Mouse (Mus musculus): Measurements from ENCODE around the gene Plxna1. TPM values are rescaled to one million over a fixed set of nuclear protein-coding genes. Genes with fewer than 3 reads are reported as not detected.

Gene Plxna1
- polyA plus RNA-seq, 1 experiment from 2014 or later = 9.9 TPM

DNA sequence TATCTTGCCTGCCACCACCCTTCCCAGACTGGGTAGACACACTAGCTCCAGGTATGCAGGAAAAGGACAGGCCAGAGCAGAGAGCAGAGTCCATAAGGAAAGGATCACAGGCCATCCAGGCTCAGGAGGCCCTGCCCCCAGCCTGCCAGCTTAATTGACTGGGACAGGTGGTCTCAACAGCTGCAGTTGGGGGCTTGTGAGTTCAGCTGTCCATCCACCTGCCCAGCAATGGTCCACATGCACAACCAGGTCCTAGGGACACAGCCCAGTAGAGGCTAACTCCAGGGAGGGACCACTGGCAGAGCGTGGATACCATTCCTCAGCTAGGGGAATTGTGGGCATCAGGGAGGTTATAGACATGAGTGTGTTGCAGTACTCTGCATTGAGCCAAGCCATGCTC lies 16.6 kb downstream of the Plxna1 start:
- peaks cover 5% of the 10 kb centered on the region; the same call in 1 of the 2 replicates for H3K36me3 ChIP-seq (ENCODE audit: control insufficient read depth, insufficient read depth, low read length)
- 83% methylated on average over 1 of the region's 1 CpGs for WGBS (ENCODE audit: insufficient replicate concordance)
- peak overlapping the region; percentile 83; the same call in 1 of the 2 replicates for H3K27ac ChIP-seq (ENCODE audit: low read depth, low read length)
- H3K4me1 ChIP-seq (ENCODE audit: control insufficient read depth, insufficient read depth, low read length) = peaks cover 38% of the 10 kb centered on the region
- no peak overlapping the region for H3K4me2 ChIP-seq
- H3K9ac ChIP-seq (ENCODE audit: low read depth, low read length) = 0 out of 2 replicates have a peak overlapping the region, but pooled peaks have one; percentile 8
- no peak for ATAC-seq (replicated peaks; ENCODE audit: insufficient number of reproducible peaks, low FRiP score, low TSS enrichment)
- H3K9me3 ChIP-seq (replicated peaks; ENCODE audit: control insufficient read depth, low read length) = no peaks in the 10 kb centered on the region
- H3K27me3 ChIP-seq (ENCODE audit: control insufficient read depth, insufficient read depth, low read length) = no peaks in the 10 kb centered on the region
- H3K4me3 ChIP-seq (ENCODE audit: low read depth, low read length) = no peak overlapping the region

DNA sequence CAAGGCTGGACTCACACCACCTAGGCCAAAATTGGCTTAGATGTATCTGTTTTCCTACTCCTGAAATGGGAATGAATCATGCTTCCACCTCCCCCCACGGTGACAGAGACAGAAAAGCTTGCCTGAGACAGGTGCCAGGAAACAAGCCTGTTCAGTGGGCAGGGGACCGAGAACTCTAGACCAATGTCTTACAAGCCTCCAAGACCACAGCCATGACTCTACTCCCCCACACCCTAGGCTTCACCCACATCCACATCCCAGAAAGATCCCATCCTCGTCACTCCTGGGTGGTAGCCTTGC lies 17.0 kb downstream of the Plxna1 start:
- H3K36me3 ChIP-seq (ENCODE audit: control insufficient read depth, insufficient read depth, low read length) = peaks cover 9% of the 10 kb centered on the region
- H3K4me1 ChIP-seq (ENCODE audit: control insufficient read depth, insufficient read depth, low read length) = peaks cover 36% of the 10 kb centered on the region
- peak overlapping the region; percentile 40; the same call in 1 of the 2 replicates for H3K9ac ChIP-seq (ENCODE audit: low read depth, low read length)

DNA sequence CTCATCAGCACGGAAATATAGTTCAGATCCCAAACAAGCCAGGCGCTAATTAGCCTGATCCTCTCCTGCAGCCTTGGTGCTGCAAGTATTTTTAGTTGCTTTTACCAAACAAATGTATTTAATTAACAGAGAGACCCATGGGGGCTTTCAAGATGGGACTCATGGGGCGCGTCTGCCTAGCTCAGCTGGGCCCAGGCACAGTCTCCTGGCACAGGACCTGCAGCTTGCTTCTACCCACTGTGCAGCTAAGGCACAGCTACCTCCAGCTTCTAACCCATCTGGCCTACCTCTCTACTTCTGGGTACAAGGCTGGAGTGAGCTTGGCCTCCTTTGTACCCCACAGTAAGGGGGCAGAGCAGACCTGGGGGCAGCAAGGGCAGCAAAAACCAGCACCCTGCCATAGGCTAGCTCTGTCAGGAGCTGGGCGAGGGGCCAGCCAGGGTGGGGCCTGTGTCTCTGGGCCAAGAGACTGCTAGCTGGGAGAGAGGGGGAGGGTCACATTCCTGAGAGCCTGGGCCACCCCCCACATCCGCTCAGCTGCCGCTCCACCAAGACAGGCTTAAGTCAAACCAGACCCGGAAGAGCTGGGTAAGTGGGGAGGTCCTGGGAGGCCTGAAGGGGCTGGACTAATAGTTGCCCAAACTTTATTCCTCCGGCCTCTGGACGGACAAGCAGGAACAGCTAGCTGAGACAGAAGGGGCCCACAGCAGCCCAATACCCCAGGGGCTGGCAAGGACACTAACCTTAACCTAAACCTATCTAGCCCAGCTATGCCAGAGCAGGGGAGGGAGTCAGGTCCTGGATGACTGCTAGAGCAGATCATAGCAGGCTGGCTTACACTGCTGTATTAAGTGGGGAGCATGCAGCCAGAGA lies 17.6 kb downstream of the Plxna1 start:
- Histone ChIP-seq H3K4me1 (ENCODE audit: control insufficient read depth, insufficient read depth, low read length) (peaks cover 36% of the 10 kb centered on the region), H3K4me3 (ENCODE audit: low read depth, low read length) (no peak overlapping the region), H3K27me3 (ENCODE audit: control insufficient read depth, insufficient read depth, low read length) (no peaks in the 10 kb centered on the region), H3K4me2 (peak overlapping the region; percentile 30; the same call in 1 of the 2 replicates), H3K27ac (ENCODE audit: low read depth, low read length) (peak overlapping the region; percentile 83), H3K9ac (ENCODE audit: low read depth, low read length) (peak overlapping the region; percentile 40; the same call in 1 of the 2 replicates), H3K36me3 (ENCODE audit: control insufficient read depth, insufficient read depth, low read length) (peaks cover 12% of the 10 kb centered on the region), H3K9me3 (replicated peaks; ENCODE audit: control insufficient read depth, low read length) (no peaks in the 10 kb centered on the region)
- 22% methylated on average over 10 of the region's 10 CpGs for WGBS (ENCODE audit: insufficient replicate concordance)
- peak; percentile 81 for ATAC-seq (replicated peaks; ENCODE audit: insufficient number of reproducible peaks, low FRiP score, low TSS enrichment)

More for the DNA sequence above, 17.0 kb downstream of the Plxna1 start:
- 58% methylated on average over 3 of the region's 3 CpGs for WGBS (ENCODE audit: insufficient replicate concordance)
- peak overlapping the region; percentile 83 for H3K27ac ChIP-seq (ENCODE audit: low read depth, low read length)
- no peaks in the 10 kb centered on the region for H3K9me3 ChIP-seq (replicated peaks; ENCODE audit: control insufficient read depth, low read length)
- H3K4me2 ChIP-seq = peak overlapping the region; percentile 30; the same call in 1 of the 2 replicates
- no peak for ATAC-seq (replicated peaks; ENCODE audit: insufficient number of reproducible peaks, low FRiP score, low TSS enrichment)
- no peak overlapping the region for H3K4me3 ChIP-seq (ENCODE audit: low read depth, low read length)
- H3K27me3 ChIP-seq (ENCODE audit: control insufficient read depth, insufficient read depth, low read length) = no peaks in the 10 kb centered on the region

- Histone ChIP-seq H3K9ac (ENCODE audit: low read depth, low read length) (no peak overlapping the region), H3K27ac (ENCODE audit: low read depth, low read length) (no peak overlapping the region), H3K4me2 (no peak overlapping the region), H3K27me3 (ENCODE audit: control insufficient read depth, insufficient read depth, low read length) (no peaks in the 10 kb centered on the region), H3K4me3 (ENCODE audit: low read depth, low read length) (no peak overlapping the region), H3K9me3 (replicated peaks; ENCODE audit: control insufficient read depth, low read length) (no peaks in the 10 kb centered on the region), H3K36me3 (ENCODE audit: control insufficient read depth, insufficient read depth, low read length) (peaks cover 22% of the 10 kb centered on the region), H3K4me1 (ENCODE audit: control insufficient read depth, insufficient read depth, low read length) (peaks cover 33% of the 10 kb centered on the region)
- no peak for ATAC-seq (replicated peaks; ENCODE audit: insufficient number of reproducible peaks, low FRiP score, low TSS enrichment)
- 72% methylated on average over 4 of the region's 4 CpGs for WGBS (ENCODE audit: insufficient replicate concordance)
Measured at GRCm38 (mm10) chr6:89341981-89342380, 20.4 kb downstream of the Plxna1 start.

GRCm38 (mm10) chr6:89339447-89339846 lies 23.0 kb downstream of the Plxna1 start:
- no peak overlapping the region for H3K9ac ChIP-seq (ENCODE audit: low read depth, low read length)
- H3K36me3 ChIP-seq (ENCODE audit: control insufficient read depth, insufficient read depth, low read length) = peaks cover 31% of the 10 kb centered on the region
- ATAC-seq (replicated peaks; ENCODE audit: insufficient number of reproducible peaks, low FRiP score, low TSS enrichment) = no peak
- H3K4me2 ChIP-seq = no peak overlapping the region
- H3K27me3 ChIP-seq (ENCODE audit: control insufficient read depth, insufficient read depth, low read length) = no peaks in the 10 kb centered on the region
- peaks cover 16% of the 10 kb centered on the region for H3K4me1 ChIP-seq (ENCODE audit: control insufficient read depth, insufficient read depth, low read length)
- no peaks in the 10 kb centered on the region for H3K9me3 ChIP-seq (replicated peaks; ENCODE audit: control insufficient read depth, low read length)
- WGBS (ENCODE audit: insufficient replicate concordance) = 82% methylated on average over 2 of the region's 2 CpGs
- no peak overlapping the region for H3K27ac ChIP-seq (ENCODE audit: low read depth, low read length)
- no peak overlapping the region for H3K4me3 ChIP-seq (ENCODE audit: low read depth, low read length)

DNA sequence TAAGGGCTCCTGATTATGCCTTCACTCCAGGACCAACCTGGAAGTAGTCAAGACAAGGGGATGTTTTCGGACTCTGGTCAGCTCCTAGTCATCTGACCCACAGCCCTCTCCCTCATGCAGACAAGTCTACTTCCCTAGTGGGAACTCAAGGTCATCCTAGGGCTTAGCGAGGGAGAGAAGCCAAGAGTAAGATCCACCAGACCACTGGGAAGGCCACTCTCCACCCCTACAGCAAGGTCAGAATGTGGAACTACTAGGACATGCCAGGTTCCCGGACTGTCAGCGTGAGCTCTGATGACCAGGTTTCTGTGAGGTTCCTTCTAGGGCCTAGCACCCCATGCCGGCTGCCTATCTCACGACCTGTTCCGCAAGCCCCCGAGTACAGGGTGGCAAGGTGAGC lies 23.7 kb downstream of the Plxna1 start:
- Histone ChIP-seq H3K9ac (ENCODE audit: low read depth, low read length) (no peak overlapping the region), H3K4me2 (no peak overlapping the region), H3K9me3 (replicated peaks; ENCODE audit: control insufficient read depth, low read length) (no peaks in the 10 kb centered on the region), H3K27me3 (ENCODE audit: control insufficient read depth, insufficient read depth, low read length) (no peaks in the 10 kb centered on the region), H3K36me3 (ENCODE audit: control insufficient read depth, insufficient read depth, low read length) (peaks cover 31% of the 10 kb centered on the region), H3K4me1 (ENCODE audit: control insufficient read depth, insufficient read depth, low read length) (peaks cover 13% of the 10 kb centered on the region), H3K4me3 (ENCODE audit: low read depth, low read length) (no peak overlapping the region), H3K27ac (ENCODE audit: low read depth, low read length) (0 out of 2 replicates have a peak overlapping the region, but pooled peaks have one; percentile 22)
- WGBS (ENCODE audit: insufficient replicate concordance) = 87% methylated on average over 8 of the region's 8 CpGs
- no peak for ATAC-seq (replicated peaks; ENCODE audit: insufficient number of reproducible peaks, low FRiP score, low TSS enrichment)

DNA sequence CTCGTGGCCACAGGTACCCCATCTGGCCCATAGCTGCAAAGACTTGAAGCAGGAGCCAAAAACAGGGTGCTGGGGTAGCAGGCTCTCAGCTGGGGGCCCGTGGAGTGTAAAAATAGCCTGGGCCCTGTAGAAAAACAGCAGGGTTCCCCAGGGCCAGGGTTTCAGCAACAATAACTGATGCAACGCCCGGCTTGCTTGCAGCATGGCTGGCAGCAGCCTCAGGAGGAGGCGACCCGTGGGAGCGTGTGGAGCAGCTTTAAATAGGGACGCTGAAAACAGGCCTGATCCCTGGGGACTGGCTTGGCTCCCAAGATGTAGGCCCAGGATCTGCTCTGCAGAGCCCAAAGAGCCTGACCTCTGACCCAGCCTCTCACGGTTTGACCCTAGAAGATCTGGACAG lies 24.8 kb downstream of the Plxna1 start:
- H3K4me2 ChIP-seq = no peak overlapping the region
- H3K4me1 ChIP-seq (ENCODE audit: control insufficient read depth, insufficient read depth, low read length) = peaks cover 13% of the 10 kb centered on the region
- H3K4me3 ChIP-seq (ENCODE audit: low read depth, low read length) = no peak overlapping the region
- no peak overlapping the region for H3K9ac ChIP-seq (ENCODE audit: low read depth, low read length)
- WGBS (ENCODE audit: insufficient replicate concordance) = 80% methylated on average over 9 of the region's 9 CpGs
- no peak overlapping the region for H3K27ac ChIP-seq (ENCODE audit: low read depth, low read length)
- peaks cover 34% of the 10 kb centered on the region for H3K36me3 ChIP-seq (ENCODE audit: control insufficient read depth, insufficient read depth, low read length)
- no peak for ATAC-seq (replicated peaks; ENCODE audit: insufficient number of reproducible peaks, low FRiP score, low TSS enrichment)
- H3K27me3 ChIP-seq (ENCODE audit: control insufficient read depth, insufficient read depth, low read length) = no peaks in the 10 kb centered on the region
- H3K9me3 ChIP-seq (replicated peaks; ENCODE audit: control insufficient read depth, low read length) = no peaks in the 10 kb centered on the region

DNA sequence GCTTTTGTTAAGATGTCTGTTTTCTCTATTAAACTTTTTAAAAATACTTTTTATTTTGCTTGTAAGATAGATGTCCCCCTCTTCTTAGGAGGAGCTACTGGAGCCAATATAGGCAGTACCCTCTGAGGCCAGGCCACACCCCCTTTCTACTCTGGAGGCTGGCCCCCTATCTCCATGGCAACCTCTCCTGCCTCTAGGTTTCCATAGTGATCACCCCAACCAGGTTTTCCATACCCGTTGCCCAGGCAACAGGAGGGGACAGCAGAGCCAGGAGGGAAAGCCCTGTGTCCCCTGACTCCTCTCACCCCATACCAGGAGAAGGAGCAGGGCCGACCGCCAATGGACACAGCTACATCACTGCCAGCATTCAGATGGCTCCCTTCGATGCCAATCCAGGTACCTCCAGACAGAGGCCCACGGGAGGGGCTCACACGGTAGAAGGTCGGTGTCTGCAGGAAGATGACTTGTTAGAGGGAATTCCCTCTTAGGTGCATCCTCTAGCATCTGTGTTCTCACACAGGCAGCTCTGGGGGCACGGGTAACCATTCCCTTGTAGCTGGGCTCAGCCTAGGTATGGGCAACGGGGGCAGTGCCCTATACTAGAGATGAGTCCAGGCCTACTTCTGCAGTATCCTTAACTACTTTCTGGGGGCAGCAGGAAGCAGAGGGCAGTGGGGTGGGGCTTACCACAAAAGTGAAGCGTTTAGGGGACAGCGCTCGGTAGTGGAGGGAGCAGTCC lies 28.3 kb downstream of the Plxna1 start:
- Histone ChIP-seq H3K27ac (ENCODE audit: low read depth, low read length) (no peak overlapping the region), H3K4me2 (no peak overlapping the region), H3K27me3 (ENCODE audit: control insufficient read depth, insufficient read depth, low read length) (no peaks in the 10 kb centered on the region), H3K4me3 (ENCODE audit: low read depth, low read length) (no peak overlapping the region), H3K4me1 (ENCODE audit: control insufficient read depth, insufficient read depth, low read length) (peaks cover 2% of the 10 kb centered on the region; the same call in 1 of the 2 replicates), H3K9ac (ENCODE audit: low read depth, low read length) (no peak overlapping the region), H3K9me3 (replicated peaks; ENCODE audit: control insufficient read depth, low read length) (no peaks in the 10 kb centered on the region), H3K36me3 (ENCODE audit: control insufficient read depth, insufficient read depth, low read length) (peaks cover 49% of the 10 kb centered on the region)
- 87% methylated on average over 12 of the region's 12 CpGs for WGBS (ENCODE audit: insufficient replicate concordance)
- no peak for ATAC-seq (replicated peaks; ENCODE audit: insufficient number of reproducible peaks, low FRiP score, low TSS enrichment)

Data from heart, embryonic 11.5 days (tissue).